11 mouse cellular contexts compared by ENCODE assay signal in the genomic region with DNA sequence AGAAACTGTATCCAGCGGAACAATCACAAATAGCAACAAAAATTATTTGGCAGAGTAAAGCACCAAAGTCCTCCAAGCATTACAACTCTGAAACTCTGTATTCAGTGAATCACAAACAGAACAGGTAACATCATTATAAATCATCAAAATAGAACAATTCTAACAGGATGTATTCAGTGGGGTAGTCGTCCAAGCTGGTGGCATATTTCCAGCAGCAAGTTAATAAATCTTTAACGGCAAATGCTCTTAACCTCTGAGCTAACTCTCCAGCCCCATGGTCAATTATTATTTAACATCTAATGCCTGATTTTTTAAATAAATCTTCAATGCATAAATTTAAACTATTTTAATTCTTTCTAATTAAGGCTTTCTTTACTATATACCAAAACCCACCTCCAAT. TPM values are rescaled to one million over a fixed set of nuclear protein-coding genes. Genes with fewer than 3 reads are reported as not detected.
"Had no signal": no experiment of that assay in that cellular context is flagged by ENCODE, and none has a peak within 500 bp of the region (broad histone marks: within the 10 kb centered on the region; RNA-seq: fewer than 3 reads in every experiment).

No protein-coding gene starts in this region.

RNA-seq across cellular contexts. Expression of a gene that starts 48.5 kb away (rescaled TPM):
- total RNA-seq: gastrocnemius, adult 18-20 months; gastrocnemius, adult 8-10 months; gastrocnemius, postnatal 14 days; gastrocnemius, postnatal 36 days; heart, adult 8-10 months; heart, postnatal 25 days; liver, adult 2 months had no signal
- polyA plus RNA-seq: heart, embryonic 12.5 days; inflammation-experienced regulatory T-cells, adult 6 months; limb, embryonic 11.5 days; liver, adult 2 months; liver, embryonic 14.5 days had no signal
